Comparison of ENCODE assay signal across 10 mouse cellular contexts in the genomic region with DNA sequence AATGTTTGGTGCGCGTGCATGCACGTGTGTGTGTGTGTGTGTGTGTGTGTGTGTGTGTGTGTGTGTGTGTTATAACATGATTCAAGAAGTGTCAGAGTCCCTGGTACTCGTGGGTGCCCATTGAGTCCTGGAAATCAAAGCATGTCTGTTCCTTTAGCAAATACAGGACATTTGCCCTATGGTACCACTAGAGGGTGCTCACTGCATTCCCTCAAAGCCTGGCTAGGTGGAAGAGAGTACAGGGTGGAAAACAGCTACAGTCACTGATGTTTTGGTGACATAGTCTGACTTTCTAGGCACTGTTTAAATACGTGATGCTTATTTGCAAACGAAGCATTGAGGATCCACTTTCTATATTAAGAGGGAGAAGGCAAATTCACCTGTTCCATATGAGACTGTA. TPM values are rescaled to one million over a fixed set of nuclear protein-coding genes. Genes with fewer than 3 reads are reported as not detected.
DNase-seq lines count a peak whose midpoint lies in the region; ATAC-seq and TF ChIP-seq lines count a peak whose summit lies in the region.
"Had no signal": no experiment of that assay in that cellular context is flagged by ENCODE, and none has a peak within 500 bp of the region (broad histone marks: within the 10 kb centered on the region; RNA-seq: fewer than 3 reads in every experiment).

No protein-coding gene starts in this region.

- no peaks in the 10 kb centered on the region for H3K4me1 ChIP-seq in CH12.LX (ENCODE audit: control insufficient read depth in 1 of 2, insufficient read depth in 2 of 2)
- no peaks in the 10 kb centered on the region for H3K4me1 ChIP-seq in lung, adult 2 months (ENCODE audit: control insufficient read depth, insufficient read depth, low read length)

- H3K4me2 ChIP-seq in CH12.LX (ENCODE audit: insufficient read depth, low read depth, poor library complexity, severe bottlenecking): no peak overlapping the region

- no peaks in the 10 kb centered on the region for H3K27me3 ChIP-seq in CH12.LX (replicated peaks)

- TF ChIP-seq EP300 in CH12.LX (IDR thresholded peaks at IDR 0.05; ENCODE audit: low read length): no peak

- intact Hi-C loops in heart, postnatal 10 days (cut with DNase I): loop anchor here (1.0 kb wide), 1 partner anchor 84 kb away; no protein-coding TSS in a partner anchor

- in situ Hi-C loops in CH12.LX (cut with MboI; ENCODE audit: low pct_ligation_motif_present, low pct_unique_long_range_greater_than_20kb, low sequenced_read_pairs): loop anchor here (25.0 kb wide), 2 partner anchors 93 to 282 kb away; no protein-coding TSS in a partner anchor

- H3K9ac ChIP-seq in CH12.LX (ENCODE audit: insufficient read depth, low read depth): no peak overlapping the region

- dilution Hi-C loops in CH12.LX (cut with MboI; ENCODE audit: extremely low pct_ligation_motif_present, extremely low pct_unique_long_range_greater_than_20kb, low sequenced_read_pairs): no loop called here

- peak; percentile 91 for TF ChIP-seq RAD21 in CH12.LX (IDR thresholded peaks at IDR 0.05; ENCODE audit: low read depth, low read length)

- no peaks in the 10 kb centered on the region for H3K79me2 ChIP-seq in CH12.LX (replicated peaks; ENCODE audit: control insufficient read depth, extremely low read depth, insufficient read depth, poor library complexity, severe bottlenecking)

- TF ChIP-seq CTCF in CH12.LX (conservative IDR thresholded peaks at IDR 0.05 in 1 of 2, IDR thresholded peaks at IDR 0.05 in 1 of 2; ENCODE audit: low read depth in 2 of 2, low read length in 2 of 2): peak; percentile 82 to 91
- peak; percentile 43; the same call in 1 of the 2 replicates for TF ChIP-seq CTCF in lung, adult 2 months (IDR thresholded peaks at IDR 0.05; ENCODE audit: insufficient read depth, low read length)

- no peak overlapping the region for H3K4me3 ChIP-seq in CH12.LX (replicated peaks in 1 of 3; ENCODE audit: low read depth in 2 of 3, low read length in 2 of 3, poor library complexity in 1 of 3)
- no peak overlapping the region for H3K4me3 ChIP-seq in lung, adult 2 months (replicated peaks; ENCODE audit: extremely low read depth, low read depth, low read length)

- ATAC-seq in common myeloid progenitor, adult 5-6 weeks (replicated peaks; ENCODE audit: low read depth, poor library complexity, severe bottlenecking): peak; percentile 93

- no peak overlapping the region for H3K27ac ChIP-seq in CH12.LX (ENCODE audit: insufficient read depth, low read depth)

- TF ChIP-seq POLR2A in CH12.LX (IDR thresholded peaks at IDR 0.05; ENCODE audit: low read depth, low read length): no peak
- TF ChIP-seq POLR2A in lung, adult 2 months (IDR thresholded peaks at IDR 0.05; ENCODE audit: borderline replicate concordance, extremely low read depth, low read depth, low read length): no peak

- DNase-seq in CH12.LX (ENCODE audit: extremely low read depth) (peak; percentile 65), R1 (ENCODE audit: low read depth, low spot score) (peak; percentile 69)
- peak; percentile 32 to 47 for DNase-seq in heart, postnatal 10 days
- peak; percentile 10 for DNase-seq in large intestine, adult 2 months (ENCODE audit: low read depth, low spot score)
- DNase-seq in lung, adult 2 months: no peak
- DNase-seq in retina, embryonic 14.5 days (ENCODE audit: low spot score): peak; percentile 82
- no peak for DNase-seq in ovary, adult 18-20 months (ENCODE audit: low spot score)

- no peaks in the 10 kb centered on the region for H3K36me3 ChIP-seq in CH12.LX (replicated peaks in 1 of 2; ENCODE audit: control insufficient read depth in 1 of 2, insufficient read depth in 1 of 2, low read length in 1 of 2)

- 2% methylated on average over 6 of the region's 6 CpGs for WGBS in large intestine, adult 2 months
- 3% methylated on average over 6 of the region's 6 CpGs for whole genome bisulfite sequencing in lung, adult 2 months

- no peaks in the 10 kb centered on the region for H3K9me3 ChIP-seq in CH12.LX (replicated peaks; ENCODE audit: low read length)

TF ChIP-seq in CH12.LX, 34 proteins besides CTCF, POLR2A, EP300 and RAD21:
- TF ChIP-seq ZKSCAN1 (IDR thresholded peaks at IDR 0.05; ENCODE audit: borderline replicate concordance, low read depth, low read length) (no peak), HCFC1 (IDR thresholded peaks at IDR 0.05; ENCODE audit: low read depth, low read length) (no peak), MXI1 (IDR thresholded peaks at IDR 0.05; ENCODE audit: low read depth, low read length) (no peak), SMC3 (IDR thresholded peaks at IDR 0.05; ENCODE audit: low read depth, low read length) (peak; percentile 55)

RNA-seq across cellular contexts. Expression of a gene that starts 27.9 kb away (rescaled TPM):
- not detected in 2 replicates for total RNA-seq in CH12.LX (2012; rRNA removed)
- total RNA-seq in CH12.LX (2014; rRNA removed): not detected in 2 replicates
- not detected in 2 replicates for polyA plus RNA-seq in CH12.LX (2012; ENCODE audit: insufficient read length, low read depth)
- not detected in 2 replicates for total RNA-seq in common myeloid progenitor, adult 5-6 weeks (2017)
- not detected for total RNA-seq in heart, postnatal 10 days (2021)
- not detected in 2 replicates for polyA plus RNA-seq in large intestine, adult 2 months (2012; rRNA removed)
- polyA plus RNA-seq in lung, adult 2 months (2012; rRNA removed): not detected in 2 replicates
- polyA plus RNA-seq: heart, embryonic 16.5 days; stomach, embryonic 16.5 days had no signal

RNA-seq across cellular contexts. Expression of a gene that starts 31.9 kb away (rescaled TPM):
- total RNA-seq in CH12.LX (2012; rRNA removed) (0.21 and 0.25 TPM in 2 replicates), CH12.LX (2014; rRNA removed) (0.39 and 0.51 TPM in 2 replicates)
- 1.5 and 1.6 TPM in 2 replicates for polyA plus RNA-seq in CH12.LX (2012; ENCODE audit: insufficient read length, low read depth)
- total RNA-seq in common myeloid progenitor, adult 5-6 weeks (2017): 0.59 TPM in 1 of 2 replicates, not detected in the other
- total RNA-seq in heart, postnatal 10 days (2021): under 1 TPM; 0.40 to 0.62 TPM
- polyA plus RNA-seq in large intestine, adult 2 months (2012; rRNA removed): 0.07 and 0.09 TPM in 2 replicates
- polyA plus RNA-seq in lung, adult 2 months (2012; rRNA removed): 0.08 and 0.17 TPM in 2 replicates

RNA-seq across cellular contexts. Expression of a gene that starts 45.9 kb away (rescaled TPM):
- total RNA-seq in CH12.LX (2012; rRNA removed): not detected in 2 replicates
- total RNA-seq in CH12.LX (2014; rRNA removed): not detected in 2 replicates
- not detected in 2 replicates for polyA plus RNA-seq in CH12.LX (2012; ENCODE audit: insufficient read length, low read depth)
- 1.6 and 3.2 TPM in 2 replicates for total RNA-seq in common myeloid progenitor, adult 5-6 weeks (2017)
- total RNA-seq in heart, postnatal 10 days (2021): not detected
- polyA plus RNA-seq in large intestine, adult 2 months (2012; rRNA removed): not detected in 2 replicates
- polyA plus RNA-seq in lung, adult 2 months (2012; rRNA removed): not detected in 2 replicates
- polyA plus RNA-seq: heart, embryonic 16.5 days had no signal

Comparison
In these comparisons a context has a peak if more than half of its experiments do, and no peak if none do; other contexts are left out.
1. DNase-seq: peak in CH12.LX (single experiment), R1 (single experiment), heart, postnatal 10 days (2 of 2), large intestine, adult 2 months (single experiment) and retina, embryonic 14.5 days (single experiment); none in lung, adult 2 months (single experiment) and ovary, adult 18-20 months (single experiment).